In the genomic region with DNA sequence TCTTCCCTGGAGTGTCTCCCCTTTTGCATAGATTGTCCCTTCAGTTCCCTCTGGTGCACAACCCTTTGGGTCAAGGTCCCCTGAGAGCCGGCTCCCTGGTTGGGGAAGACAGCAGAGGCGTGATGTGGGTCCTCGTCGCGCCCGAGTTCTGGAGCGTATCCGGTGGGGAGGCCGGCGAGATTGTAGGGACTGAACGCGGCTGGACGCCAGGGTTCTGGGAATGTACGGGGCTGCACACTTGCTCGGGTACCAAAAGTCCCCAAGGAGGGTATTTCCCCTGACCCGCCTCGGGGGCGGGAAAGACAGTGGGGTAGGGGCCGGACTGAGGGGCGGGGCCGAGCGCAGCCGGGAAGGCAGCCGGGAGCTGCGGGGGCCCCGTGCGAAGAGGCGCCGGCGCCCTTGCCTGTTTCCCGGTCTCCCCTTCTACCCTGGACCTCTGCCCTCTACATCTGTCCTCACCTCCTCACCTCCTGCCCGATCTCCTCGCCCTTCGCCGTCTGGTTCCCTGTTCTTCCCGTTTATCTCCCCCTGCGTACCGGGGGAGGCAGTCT, we compare ENCODE assay signal across 8 mouse cellular contexts. TPM values are rescaled to one million over a fixed set of nuclear protein-coding genes. Genes with fewer than 3 reads are reported as not detected.
DNase-seq lines count a peak whose midpoint lies in the region; ATAC-seq and TF ChIP-seq lines count a peak whose summit lies in the region.

No protein-coding gene starts in this region.

- DNase-seq in left cerebral cortex, postnatal 4 days = peak; percentile 76
- DNase-seq in left cerebral cortex, adult 11 months (ENCODE audit: low spot score) = no peak
- DNase-seq in gastrocnemius, postnatal 36 days = peak; percentile 69 to 70
- peak; percentile 72 for DNase-seq in lung, postnatal 14 days
- peak in 1 of 2 experiments; percentile 77 for DNase-seq in spleen, adult 2 months (ENCODE audit: low read depth in 1 of 2, low spot score in 2 of 2)
- DNase-seq in layer of hippocampus, adult 9-10 months (ENCODE audit: low spot score) = no peak

- peak; percentile 44 for ATAC-seq in kidney, embryonic 15.5 days (replicated peaks; ENCODE audit: low FRiP score)

- H3K9ac ChIP-seq in kidney, embryonic 15.5 days = peak overlapping the region; percentile 72

- H3K4me2 ChIP-seq in kidney, embryonic 15.5 days = peak overlapping the region; percentile 85

- intact Hi-C loops in left cerebral cortex, postnatal 4 days (cut with DNase I) = loop anchor here (2.0 kb wide), 1 partner anchor 32 kb away; no protein-coding TSS in a partner anchor
- intact Hi-C loops in gastrocnemius, postnatal 36 days (cut with DNase I) = no loop called here

- peaks cover 9% of the 10 kb centered on the region for H3K36me3 ChIP-seq in kidney, embryonic 15.5 days
- peaks cover 4% of the 10 kb centered on the region; the same call in 1 of the 2 replicates for H3K36me3 ChIP-seq in spleen, adult 2 months (ENCODE audit: control insufficient read depth, insufficient read depth, low read length)

- no peak for TF ChIP-seq CTCF in bone marrow, adult 2 months (IDR thresholded peaks at IDR 0.05; ENCODE audit: control insufficient read depth, insufficient read depth, low read length)
- no peak for TF ChIP-seq CTCF in spleen, adult 2 months (IDR thresholded peaks at IDR 0.05; ENCODE audit: extremely low read depth, insufficient read depth, insufficient read length, insufficient replicate concordance)

- peak overlapping the region; percentile 83 for H3K4me3 ChIP-seq in bone marrow, adult 2 months (replicated peaks; ENCODE audit: control insufficient read depth, low read depth, low read length)
- H3K4me3 ChIP-seq in kidney, embryonic 15.5 days (replicated peaks) = peak overlapping the region; percentile 65
- peak overlapping the region; percentile 97 for H3K4me3 ChIP-seq in spleen, adult 2 months (ENCODE audit: extremely low read depth, insufficient read depth, insufficient read length)

- H3K9me3 ChIP-seq in kidney, embryonic 15.5 days (replicated peaks) = no peaks in the 10 kb centered on the region

- peak overlapping the region; percentile 96 for H3K27ac ChIP-seq in bone marrow, adult 2 months (ENCODE audit: control insufficient read depth, insufficient read depth, low read depth, low read length, poor library complexity)
- peak overlapping the region; percentile 99 for H3K27ac ChIP-seq in kidney, embryonic 15.5 days
- H3K27ac ChIP-seq in spleen, adult 2 months (ENCODE audit: insufficient read depth, low read length) = peak overlapping the region; percentile 99

- peaks cover 1% of the 10 kb centered on the region; the same call in 1 of the 2 replicates for H3K4me1 ChIP-seq in bone marrow, adult 2 months (ENCODE audit: control insufficient read depth, insufficient read depth, low read length)
- H3K4me1 ChIP-seq in kidney, embryonic 15.5 days = peaks cover 69% of the 10 kb centered on the region
- peaks cover 3% of the 10 kb centered on the region; the same call in 1 of the 2 replicates for H3K4me1 ChIP-seq in spleen, adult 2 months (ENCODE audit: control insufficient read depth, insufficient read depth, insufficient read length)

- no peaks in the 10 kb centered on the region for H3K27me3 ChIP-seq in kidney, embryonic 15.5 days
- H3K27me3 ChIP-seq in spleen, adult 2 months (ENCODE audit: control insufficient read depth, insufficient read depth, low read length) = no peaks in the 10 kb centered on the region

- WGBS in bone marrow, adult 2 months = under 1% methylated on average over 38 of the region's 38 CpGs
- WGBS in kidney, embryonic 15.5 days = 0% methylated on average over 28 of the region's 38 CpGs
- WGBS in spleen, adult 2 months = under 1% methylated on average over 25 of the region's 38 CpGs

- no peak; the same call in 1 of the 2 replicates for TF ChIP-seq POLR2A in bone marrow, adult 2 months (IDR thresholded peaks at IDR 0.05; ENCODE audit: borderline replicate concordance, control insufficient read depth, low read depth, low read length)
- peak; percentile 39; the same call in 1 of the 2 replicates for TF ChIP-seq POLR2A in spleen, adult 2 months (IDR thresholded peaks at IDR 0.05; ENCODE audit: low read depth, low read length)

RNA-seq across cellular contexts. Expression of a gene that starts 1.0 kb away (rescaled TPM):
- total RNA-seq in left cerebral cortex, postnatal 4 days (2021) = 10 to 100 TPM; 43.3 to 52.7 TPM
- 35.8 and 78.4 TPM in 2 replicates for polyA plus RNA-seq in bone marrow, adult 2 months (2011; ENCODE audit: insufficient read depth, insufficient read length, low replicate concordance, missing spikeins)
- 1 to 10 TPM; 5.1 to 5.2 TPM for total RNA-seq in gastrocnemius, postnatal 36 days (2021)
- polyA plus RNA-seq in kidney, embryonic 15.5 days (2015; fragmentation: Nextera tagmentation; extraction: Ambion mirVana) = 20.8 and 23.2 TPM in 2 replicates
- 144 and 155 TPM in 2 replicates for polyA plus RNA-seq in spleen, adult 2 months (2012; rRNA removed)

RNA-seq across cellular contexts. Expression of a gene that starts 5.2 kb away (rescaled TPM):
- total RNA-seq in left cerebral cortex, postnatal 4 days (2021) = 1 to 10 TPM; 6.1 to 7.0 TPM
- 16.0 and 22.4 TPM in 2 replicates for polyA plus RNA-seq in bone marrow, adult 2 months (2011; ENCODE audit: insufficient read depth, insufficient read length, low replicate concordance, missing spikeins)
- 1 to 10 TPM; 1.6 to 2.0 TPM for total RNA-seq in gastrocnemius, postnatal 36 days (2021)
- 58.0 and 65.7 TPM in 2 replicates for polyA plus RNA-seq in kidney, embryonic 15.5 days (2015; fragmentation: Nextera tagmentation; extraction: Ambion mirVana)
- polyA plus RNA-seq in spleen, adult 2 months (2012; rRNA removed) = 58.5 and 84.2 TPM in 2 replicates

RNA-seq across cellular contexts. Expression of a gene that starts 13.3 kb away (rescaled TPM):
- 10 to 100 TPM; 37.4 to 38.8 TPM for total RNA-seq in left cerebral cortex, postnatal 4 days (2021)
- 119 and 234 TPM in 2 replicates for polyA plus RNA-seq in bone marrow, adult 2 months (2011; ENCODE audit: insufficient read depth, insufficient read length, low replicate concordance, missing spikeins)
- 10 to 100 TPM; 10.8 to 14.2 TPM for total RNA-seq in gastrocnemius, postnatal 36 days (2021)
- 40.9 and 42.4 TPM in 2 replicates for polyA plus RNA-seq in kidney, embryonic 15.5 days (2015; fragmentation: Nextera tagmentation; extraction: Ambion mirVana)
- polyA plus RNA-seq in spleen, adult 2 months (2012; rRNA removed) = 79.1 and 85.7 TPM in 2 replicates

RNA-seq across cellular contexts. Expression of a gene that starts 25.0 kb away (rescaled TPM):
- total RNA-seq in left cerebral cortex, postnatal 4 days (2021) = 10 to 100 TPM; 30.1 to 30.4 TPM
- polyA plus RNA-seq in bone marrow, adult 2 months (2011; ENCODE audit: insufficient read depth, insufficient read length, low replicate concordance, missing spikeins) = 17.2 and 24.2 TPM in 2 replicates
- 1 to 10 TPM; 2.9 to 3.5 TPM for total RNA-seq in gastrocnemius, postnatal 36 days (2021)
- polyA plus RNA-seq in kidney, embryonic 15.5 days (2015; fragmentation: Nextera tagmentation; extraction: Ambion mirVana) = 16.5 TPM in 2 replicates
- polyA plus RNA-seq in spleen, adult 2 months (2012; rRNA removed) = 10.8 and 11.6 TPM in 2 replicates

RNA-seq across cellular contexts. Expression of a gene that starts 28.2 kb away (rescaled TPM):
- 1,000 to 10,000 TPM; 2,525 to 2,580 TPM for total RNA-seq in left cerebral cortex, postnatal 4 days (2021)
- 380 and 447 TPM in 2 replicates for polyA plus RNA-seq in bone marrow, adult 2 months (2011; ENCODE audit: insufficient read depth, insufficient read length, low replicate concordance, missing spikeins)
- 10 to 100 TPM; 34.7 to 38.6 TPM for total RNA-seq in gastrocnemius, postnatal 36 days (2021)
- polyA plus RNA-seq in kidney, embryonic 15.5 days (2015; fragmentation: Nextera tagmentation; extraction: Ambion mirVana) = 951 and 997 TPM in 2 replicates
- 305 and 404 TPM in 2 replicates for polyA plus RNA-seq in spleen, adult 2 months (2012; rRNA removed)

Comparison
In these comparisons a context has a peak if more than half of its experiments do, and no peak if none do; other contexts are left out.
1. DNase-seq: peak in left cerebral cortex, postnatal 4 days (single experiment), gastrocnemius, postnatal 36 days (2 of 2) and lung, postnatal 14 days (single experiment); none in left cerebral cortex, adult 11 months (single experiment) and layer of hippocampus, adult 9-10 months (single experiment).
2. Peak in every context shown above with its lines, with median percentiles within 50 percentile points of each other: H3K27ac ChIP-seq and H3K4me3 ChIP-seq.